Mouse (Mus musculus): Measurements from ENCODE around the gene Ccnb2.
"Not testable (repeated sequence)": the region's sequence is repeated elsewhere in the genome, so short reads cannot be mapped to it uniquely, and the experiment has no call there.

The Ccnb2 gene

DNA sequence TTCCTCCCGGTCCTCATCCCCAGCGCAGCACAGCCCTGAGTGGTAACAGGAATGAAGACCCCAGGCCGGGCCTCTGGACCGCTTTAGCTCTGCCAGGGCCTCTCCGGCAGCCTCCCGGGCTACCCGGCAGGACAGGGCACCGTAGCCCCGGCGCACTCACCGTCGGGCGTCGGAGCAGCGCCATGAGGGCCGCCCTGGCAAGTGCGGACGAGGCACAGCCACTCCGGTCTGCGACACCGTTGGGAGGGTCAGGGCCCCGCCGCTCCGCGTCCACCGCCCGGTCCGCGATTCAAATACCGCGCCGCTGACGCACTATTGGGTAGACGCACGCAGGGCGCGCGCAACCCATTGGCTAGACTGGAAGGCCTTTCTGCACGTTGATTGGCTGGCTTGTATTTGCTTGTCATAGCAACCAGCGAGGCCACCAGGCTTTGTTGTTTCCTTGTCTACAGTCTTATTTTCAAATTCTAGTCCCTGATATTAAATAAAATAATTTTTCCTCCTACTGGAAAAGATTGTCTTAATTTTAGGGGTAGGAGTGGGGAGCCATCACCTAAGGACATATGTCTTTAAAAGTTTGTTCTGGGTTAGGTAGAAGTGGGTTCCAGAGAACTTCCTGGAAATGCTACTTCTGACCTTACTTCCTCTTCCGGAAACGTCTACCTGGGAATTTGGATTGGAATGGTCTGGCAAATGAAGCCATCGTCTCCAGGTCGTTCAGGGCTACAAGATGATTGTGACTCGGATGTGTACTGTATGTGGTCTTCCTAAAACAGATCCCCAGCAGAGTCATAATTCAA is at the start of gene Ccnb2:
Ccnb2 (minus strand) TSS at position 291 of the 800 bp plus-strand sequence.
- DNase-seq (ENCODE audit: low spot score), result peak; percentile 93

DNA sequence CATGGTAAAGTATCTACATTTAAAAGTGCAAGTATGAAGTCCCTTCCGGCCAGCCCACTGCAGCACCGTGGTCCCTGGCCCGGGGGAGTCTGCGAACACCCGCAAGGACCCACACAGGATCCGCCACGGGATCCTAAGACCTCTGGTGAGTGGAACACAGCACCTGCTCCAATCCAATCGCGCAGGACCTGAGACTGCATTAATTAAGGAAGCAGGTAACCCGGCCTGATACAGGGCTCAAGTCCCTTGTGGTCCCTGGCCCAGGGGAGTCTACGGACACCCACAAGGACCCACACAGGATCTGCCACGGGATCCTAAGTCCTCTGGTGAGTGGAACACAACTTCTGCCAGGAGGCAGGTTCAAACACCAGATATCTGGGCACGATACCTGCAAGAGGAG is 41.7 kb upstream of the Ccnb2 start:
- DNase-seq (ENCODE audit: low spot score), result not testable (repeated sequence)

DNA sequence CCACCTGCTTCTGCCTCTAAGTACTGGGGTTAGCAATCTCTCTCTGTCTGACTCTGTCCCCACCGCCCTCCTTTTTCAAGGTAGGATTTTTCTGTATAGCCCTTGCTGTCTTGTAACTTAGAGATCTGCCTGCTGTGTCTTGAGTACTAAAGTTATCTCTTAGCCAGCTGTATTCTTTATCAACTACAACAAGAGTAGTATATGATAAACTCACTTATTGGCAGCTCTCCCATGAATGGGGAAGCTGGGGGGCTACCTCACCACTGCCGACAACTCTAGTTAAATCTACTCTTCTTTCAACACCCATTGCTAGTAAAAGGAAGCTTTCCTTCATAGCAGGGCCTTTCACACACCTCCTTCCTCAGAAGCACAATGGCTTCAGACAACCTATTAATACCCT is 31.0 kb upstream of the Ccnb2 start:
- DNase-seq (ENCODE audit: low spot score), result no peak

DNA sequence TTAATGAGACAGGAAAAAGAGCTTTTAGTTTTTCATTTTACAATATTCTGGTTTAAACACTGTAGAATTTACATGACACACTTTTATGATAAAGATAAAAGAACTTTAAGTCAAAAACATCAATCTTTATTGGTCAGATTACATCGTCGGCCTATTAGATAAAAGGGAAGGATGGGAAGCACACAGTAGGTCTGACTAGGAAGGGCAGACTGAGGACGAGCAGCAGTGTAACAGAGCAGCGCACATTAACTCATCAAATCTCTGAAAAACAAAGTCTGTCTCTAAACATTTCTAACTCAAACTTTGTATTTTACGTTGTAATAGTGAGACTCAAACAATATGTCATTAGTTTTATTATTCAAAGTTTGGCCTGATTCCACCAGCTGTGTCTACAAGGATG is 27.7 kb upstream of the Ccnb2 start:
- no peak for DNase-seq (ENCODE audit: low spot score)

DNA sequence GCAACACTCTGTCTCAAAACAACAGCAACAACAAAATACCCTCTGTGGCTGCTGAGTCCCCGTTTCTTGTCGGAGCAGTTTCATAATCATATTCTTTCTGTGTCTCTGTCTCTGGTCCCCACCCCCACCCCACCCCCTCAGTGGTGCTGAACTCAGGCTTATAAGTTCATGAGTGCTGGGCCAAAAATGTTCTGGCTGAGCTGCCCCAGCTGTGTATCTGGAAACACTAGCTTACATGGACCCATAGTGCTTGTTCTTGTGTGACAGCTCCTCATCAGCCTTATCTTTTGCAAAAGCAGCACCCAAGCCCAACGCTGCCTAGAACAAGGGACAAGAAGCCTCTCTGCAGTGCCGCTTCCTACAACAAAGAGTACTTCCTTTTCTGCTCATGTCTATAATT is 18.6 kb upstream of the Ccnb2 start:
- DNase-seq (ENCODE audit: low spot score), result no peak

DNA sequence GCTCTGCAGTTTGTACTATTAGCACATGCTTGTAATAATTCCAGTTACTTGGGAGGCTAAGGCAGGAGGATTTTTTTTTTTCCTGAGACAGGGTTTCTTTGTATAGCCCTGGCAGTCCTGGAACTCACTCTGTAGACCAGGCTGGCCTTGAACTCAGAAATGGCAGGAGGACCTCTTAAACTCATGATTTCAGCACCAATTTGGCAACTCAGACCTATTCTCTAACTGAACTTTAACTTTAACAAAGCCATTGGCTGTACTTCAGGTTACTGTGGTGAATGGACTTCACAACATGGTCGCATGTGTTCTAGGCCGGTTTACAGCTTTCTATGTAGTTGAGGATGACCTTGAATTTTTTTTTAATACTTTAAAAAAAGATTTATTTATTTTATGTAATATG is 1.3 kb upstream of the Ccnb2 start:
- no peak for DNase-seq (ENCODE audit: low spot score)

DNA sequence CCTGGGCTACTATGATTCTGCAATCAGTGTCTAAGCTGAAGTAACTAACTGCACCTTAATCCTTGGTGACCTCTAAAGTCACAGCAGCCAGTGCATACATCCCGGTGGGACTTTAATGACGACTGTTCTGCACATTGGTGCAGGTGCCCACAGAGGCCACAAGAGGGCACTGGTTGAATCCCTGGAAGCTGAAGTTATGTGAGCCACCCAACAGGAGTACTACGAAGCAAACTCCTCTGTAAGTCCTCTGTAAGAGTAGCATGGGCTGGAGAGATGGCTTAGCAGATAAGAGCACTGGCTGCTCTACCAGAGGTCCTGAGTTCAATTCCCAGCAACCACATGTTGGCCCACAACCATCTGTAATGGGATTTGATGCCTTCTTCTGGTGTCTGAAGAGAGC is 4.9 kb downstream of the Ccnb2 start:
- DNase-seq (ENCODE audit: low spot score), result peak; percentile 15

DNA sequence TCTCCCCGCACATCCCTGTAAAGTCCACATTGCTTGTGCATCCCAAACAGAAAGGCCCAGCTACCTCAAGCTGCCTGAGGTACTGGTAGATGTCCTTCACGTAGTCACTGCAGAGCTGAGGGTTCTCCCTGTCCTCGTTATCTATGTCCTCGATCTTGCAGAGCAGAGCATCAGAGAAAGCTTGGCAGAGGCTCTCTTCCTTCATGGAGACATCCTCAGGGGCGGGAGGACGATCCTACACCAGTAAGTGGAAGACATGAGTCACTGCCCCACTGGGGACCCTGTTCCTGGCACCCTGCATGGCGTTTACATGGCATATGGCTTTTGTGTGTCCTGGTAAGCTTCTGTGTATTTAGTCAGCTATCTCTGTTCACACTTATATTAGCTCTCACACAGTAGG is 8.3 kb downstream of the Ccnb2 start:
- DNase-seq (ENCODE audit: low spot score), result no peak

DNA sequence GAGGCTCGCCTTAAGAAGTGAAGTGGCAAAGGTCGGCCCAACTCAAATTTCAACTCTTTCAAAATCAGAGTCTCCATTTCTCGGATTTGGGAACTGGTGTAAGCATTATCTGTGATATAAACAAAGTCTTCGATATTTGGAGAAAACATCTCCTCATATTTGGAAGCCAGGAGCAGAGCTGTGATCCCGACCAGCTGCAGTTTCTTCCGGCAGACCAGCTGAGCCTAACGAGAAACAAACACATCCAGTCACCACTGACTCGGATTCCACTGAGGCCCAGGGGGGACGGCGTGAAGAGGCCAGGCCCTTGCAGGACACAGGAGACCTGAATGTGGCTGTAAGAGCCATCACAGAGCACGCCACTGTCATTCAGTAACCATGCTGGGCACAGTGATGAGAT is 10.7 kb downstream of the Ccnb2 start:
- no peak for DNase-seq (ENCODE audit: low spot score)

DNA sequence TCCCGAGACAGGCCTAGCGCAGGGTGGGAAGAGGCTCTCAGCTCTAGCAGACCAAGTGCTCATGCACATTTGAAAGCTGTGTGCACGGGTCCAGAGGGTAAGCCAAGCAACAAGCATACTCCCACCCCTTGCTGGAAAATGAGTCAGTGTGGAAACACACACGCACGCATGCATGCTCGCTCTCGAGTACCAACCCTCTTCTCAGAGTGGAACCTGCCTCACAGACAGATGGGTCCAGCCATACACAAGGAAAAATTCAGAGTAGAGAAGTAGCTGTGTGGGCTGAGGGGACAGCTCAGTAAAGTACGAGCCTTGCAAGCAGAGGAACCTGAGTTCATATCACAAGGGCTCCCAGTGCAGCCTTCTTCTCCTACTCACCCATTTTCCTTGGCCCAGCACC is 11.6 kb downstream of the Ccnb2 start:
- no peak for DNase-seq (ENCODE audit: low spot score)

DNA sequence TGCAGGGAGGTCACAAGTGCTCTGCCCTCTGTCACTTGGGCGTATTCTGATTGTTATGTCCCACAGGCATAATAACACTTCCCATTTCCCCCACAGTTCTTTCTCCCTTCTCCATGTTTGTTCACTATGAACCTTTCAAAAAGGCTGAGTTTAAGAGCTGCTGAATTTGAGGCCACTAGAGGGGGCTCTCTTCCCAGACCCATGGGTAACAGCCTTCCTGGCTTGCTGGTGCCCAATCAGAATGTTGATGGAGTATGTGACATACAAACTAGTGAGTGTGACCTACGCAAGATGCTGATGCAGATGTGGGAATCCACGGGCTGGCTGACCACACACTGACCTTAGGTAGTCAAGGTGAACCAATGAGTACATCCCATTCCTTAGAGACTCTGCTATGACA is 12.6 kb downstream of the Ccnb2 start:
- peak; percentile 59 for DNase-seq (ENCODE audit: low spot score)

DNA sequence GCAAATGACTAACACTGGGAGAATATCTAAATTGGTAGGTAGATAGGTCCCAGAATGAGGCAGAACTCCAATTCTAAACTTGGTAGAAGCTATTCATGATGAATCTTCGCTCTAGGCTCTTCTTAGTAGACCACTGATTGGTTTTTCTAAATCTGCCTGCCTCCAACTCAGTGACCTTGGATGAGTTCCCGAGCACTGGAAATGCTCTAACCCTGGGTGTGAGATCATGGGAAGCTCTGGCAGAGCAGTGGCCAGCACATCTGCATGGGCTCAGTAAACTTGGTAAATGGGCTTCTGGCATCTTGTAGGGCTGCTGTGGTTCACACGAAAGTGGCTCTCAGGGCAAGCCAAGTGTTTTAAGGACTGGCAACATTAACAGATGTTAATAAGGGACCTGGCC is 14.8 kb downstream of the Ccnb2 start:
- DNase-seq (ENCODE audit: low spot score), result no peak

DNA sequence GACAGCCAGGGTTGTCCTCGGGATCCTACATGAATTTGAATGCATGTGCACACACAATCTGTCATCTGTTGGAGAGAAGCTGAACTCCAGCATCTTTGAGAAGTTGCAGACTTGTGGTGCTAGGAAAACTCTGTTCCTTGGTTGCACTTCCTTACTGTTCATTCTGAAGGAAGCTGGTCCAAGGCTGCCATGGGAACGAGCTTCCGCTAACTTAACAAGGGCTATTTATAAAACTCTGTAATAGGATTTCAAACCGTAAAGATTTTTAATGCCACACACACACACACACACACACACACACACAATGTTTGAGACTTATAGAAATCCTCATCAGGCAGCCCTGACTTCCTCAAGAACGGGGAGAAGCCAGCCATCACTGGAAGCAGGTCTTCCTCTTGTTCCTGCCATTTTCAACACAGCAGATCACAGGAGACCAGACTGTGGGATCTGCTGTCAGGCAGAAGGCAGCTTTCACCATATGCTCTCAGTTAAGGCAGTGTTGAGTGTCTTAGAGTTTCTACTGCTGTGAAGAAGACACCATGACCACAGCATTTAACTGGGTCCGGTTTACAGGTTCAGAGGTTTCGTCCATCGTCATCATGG is 19.3 kb downstream of the Ccnb2 start:
- DNase-seq (ENCODE audit: low spot score), result no peak

DNA sequence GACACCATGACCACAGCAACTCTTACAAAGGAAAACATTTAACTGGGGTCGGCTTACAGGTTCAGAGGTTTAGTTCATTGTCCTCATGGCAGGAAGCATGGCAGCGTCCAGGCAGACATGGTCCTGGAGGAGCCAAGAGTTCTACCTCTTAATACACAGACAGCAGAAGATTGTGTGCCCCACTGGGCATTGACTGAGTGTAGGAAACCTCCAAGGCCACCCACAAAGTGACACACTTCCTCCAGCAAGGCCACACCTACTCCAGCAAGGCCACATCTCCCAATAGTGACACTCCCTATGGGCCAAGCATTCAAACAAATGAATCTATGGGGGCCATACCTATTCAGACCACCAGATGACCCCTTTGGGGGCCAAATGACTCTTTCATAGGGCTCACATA is 25.3 kb downstream of the Ccnb2 start:
- no peak for DNase-seq (ENCODE audit: low spot score)

DNA sequence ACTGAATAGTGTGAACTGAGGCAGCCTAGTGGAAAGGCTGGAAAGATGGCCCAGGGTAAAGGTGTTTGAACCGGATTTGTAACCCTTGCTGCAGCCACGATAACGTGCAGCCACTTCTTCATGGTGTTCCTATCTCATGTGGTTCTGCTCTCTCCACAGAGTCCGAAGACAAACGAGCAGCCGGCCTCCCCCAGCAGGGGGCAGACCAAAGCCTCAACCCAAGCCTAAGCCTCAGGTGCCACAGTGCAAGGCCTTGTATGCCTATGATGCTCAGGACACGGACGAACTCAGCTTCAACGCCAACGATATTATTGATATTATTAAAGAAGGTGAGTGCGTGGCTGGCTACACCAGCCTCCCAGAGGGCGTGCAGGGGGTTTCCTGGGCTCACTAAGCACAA is 25.7 kb downstream of the Ccnb2 start:
- DNase-seq (ENCODE audit: low spot score), result peak; percentile 26

DNA sequence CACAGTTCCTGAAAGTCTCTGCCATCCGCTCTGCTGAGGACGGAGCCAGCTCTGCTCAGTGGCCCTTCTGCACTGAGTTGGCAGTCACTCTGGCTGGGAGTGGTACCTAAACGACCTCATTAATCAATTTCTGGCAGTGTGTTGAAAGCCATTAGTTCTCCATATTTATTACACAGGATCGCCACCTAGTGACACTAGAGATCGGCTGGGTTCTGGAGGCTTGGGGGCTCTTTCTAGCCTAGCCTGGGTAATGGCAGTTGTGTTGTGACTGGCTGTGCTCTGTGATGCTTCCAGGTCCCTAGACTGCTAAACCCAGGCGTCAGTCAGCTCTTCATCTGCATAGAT is 28.8 kb downstream of the Ccnb2 start:
- peak; percentile 79 for DNase-seq (ENCODE audit: low spot score)

DNA sequence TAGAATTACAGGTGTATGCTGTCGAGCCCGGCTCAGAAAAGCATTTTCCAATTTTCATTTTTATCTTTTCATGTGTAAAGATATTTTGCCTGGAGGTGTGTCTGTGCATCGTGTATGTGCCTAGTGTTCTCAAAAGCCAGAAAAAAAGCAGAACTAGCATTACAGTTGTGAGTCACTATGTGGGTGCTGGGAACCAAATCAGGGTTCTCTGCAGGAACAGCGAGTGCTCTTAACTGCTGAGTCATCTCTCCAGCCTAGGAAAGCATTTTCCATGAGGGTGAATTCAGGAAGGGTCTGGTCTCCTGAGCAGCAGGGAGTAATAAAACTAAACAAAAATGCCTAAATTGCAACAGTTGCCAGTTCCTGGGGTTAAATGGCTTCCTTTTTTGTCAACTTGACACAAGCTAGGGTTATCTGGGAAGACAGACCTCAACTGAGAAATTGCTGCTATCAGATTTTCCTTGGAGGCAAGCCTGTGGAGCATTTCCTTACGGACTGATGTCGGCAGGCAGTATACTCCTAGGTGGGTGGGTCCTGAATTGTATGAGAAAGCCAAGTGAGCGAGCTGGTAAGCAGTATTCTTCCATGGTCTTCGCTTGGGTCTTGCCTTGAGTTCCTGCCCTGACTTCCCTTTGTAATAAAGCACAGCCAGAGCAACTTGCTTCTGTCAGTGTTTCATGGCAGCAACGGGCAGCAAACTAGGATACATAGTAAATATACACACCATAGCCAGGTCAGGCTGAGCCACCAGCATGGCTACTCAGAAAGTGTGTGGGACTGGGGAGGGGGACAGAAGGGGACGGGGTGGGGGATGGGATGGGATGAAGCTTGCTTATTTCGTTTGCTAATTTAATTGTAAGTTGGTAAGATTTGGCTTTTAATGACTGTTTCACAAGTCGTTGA is 29.4 kb downstream of the Ccnb2 start:
- no peak for DNase-seq (ENCODE audit: low spot score)

DNA sequence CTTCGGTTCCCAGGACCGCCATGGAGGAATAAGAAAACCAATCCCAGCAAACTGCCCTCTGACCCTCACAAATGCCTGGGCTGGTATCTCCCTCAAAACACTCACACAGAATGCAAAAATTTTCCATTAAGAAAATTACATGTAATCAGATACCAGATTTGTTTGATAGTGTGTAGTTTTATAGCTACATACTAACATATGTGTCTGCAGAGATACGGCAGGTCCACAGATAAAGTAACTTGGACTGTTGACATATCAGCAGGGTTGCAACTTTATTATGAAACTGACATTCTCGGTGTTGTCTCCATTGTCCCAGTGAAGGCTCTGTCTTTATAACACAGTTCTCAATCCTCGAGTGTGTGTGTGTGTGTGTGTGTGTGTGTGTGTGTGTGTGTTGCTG is 30.3 kb downstream of the Ccnb2 start:
- DNase-seq (ENCODE audit: low spot score), result no peak

DNA sequence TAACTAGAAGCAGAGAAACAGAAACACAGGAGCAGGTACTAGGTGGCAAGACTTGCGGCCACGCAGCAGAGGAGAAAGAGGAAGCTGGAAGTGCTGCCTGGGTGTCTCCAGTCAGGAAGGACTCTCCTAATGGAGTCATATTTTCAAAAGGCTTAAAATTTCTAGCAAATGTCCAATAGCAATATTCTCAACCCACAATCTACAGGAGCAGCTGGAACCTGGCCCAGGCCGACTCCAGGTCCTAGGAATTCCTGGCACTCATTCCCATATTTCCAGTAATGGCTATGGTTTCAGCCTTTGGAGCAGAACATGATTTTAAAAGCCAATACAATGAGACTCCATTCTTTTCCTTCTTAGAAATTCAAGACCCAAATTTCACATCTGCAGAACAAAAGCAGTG is 31.8 kb downstream of the Ccnb2 start:
- DNase-seq (ENCODE audit: low spot score), result no peak

DNA sequence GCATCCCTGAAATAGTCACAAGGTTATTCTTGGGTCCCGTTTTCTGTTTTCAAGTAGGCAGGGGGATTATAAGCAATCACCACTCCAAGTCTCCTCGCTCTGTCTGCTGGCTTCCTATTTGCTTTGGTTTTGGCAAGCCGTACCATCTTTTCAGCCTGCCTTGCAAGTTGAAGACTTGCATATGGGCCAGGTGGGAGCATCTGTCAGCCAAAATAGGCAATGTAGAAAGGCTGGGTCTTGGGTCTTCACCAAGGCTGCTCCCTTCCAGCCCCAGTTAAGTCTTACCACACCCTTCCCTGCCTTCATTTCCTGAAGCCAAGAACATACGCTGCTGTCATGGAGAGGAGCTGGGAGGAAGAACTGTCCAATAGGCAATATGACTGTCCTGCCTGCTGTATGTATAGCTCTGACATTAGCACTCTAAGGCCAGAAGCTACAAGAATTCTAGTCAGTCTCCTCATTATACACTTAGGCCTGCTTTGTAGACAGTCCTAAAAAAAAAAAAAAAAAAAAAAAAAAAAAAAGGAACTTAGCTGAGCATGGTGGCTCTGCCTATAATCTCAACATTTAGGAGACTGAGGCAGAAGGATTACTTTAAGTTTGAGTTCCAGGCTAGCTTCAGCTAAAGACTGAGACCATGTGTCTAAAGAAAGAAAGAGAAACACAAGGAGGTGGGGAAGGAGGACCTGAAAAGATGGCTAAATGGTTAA is 33.8 kb downstream of the Ccnb2 start:
- no peak for DNase-seq (ENCODE audit: low spot score)

DNA sequence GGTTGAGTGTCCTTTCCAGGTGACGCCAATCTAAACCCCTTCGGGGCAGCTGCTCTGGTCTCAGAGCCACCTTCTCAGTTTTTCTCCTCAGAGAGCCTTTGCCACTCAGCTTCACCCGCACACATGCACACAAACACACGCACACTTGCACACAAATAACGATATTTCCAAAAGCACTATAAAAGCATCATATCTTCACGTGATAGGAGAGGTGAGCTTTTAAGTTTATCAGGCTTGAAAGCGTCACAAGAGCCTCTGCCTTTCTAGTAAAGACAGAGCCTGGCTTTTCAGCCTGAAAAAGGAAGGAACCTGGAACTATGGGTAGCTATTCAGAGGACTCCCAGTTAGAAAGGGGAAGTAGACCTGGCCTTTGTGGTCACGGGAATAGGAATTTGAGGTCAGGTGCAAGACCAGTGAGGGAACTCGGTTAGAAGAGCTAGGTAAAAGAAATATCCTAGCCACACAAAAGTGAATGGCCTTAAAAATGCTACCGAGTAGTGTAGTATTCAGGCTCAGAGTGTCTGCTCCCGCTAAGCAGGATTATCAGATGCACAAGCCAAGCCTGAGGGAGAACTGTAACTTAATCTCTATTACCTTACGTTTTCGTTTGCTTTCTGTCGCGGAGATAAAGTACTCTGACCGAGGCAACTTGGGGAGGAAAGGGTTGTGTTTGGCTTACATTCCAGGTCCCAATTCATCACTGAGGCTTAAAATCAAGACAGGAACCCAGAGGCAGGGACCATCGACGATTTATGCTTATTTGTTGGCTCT is 36.2 kb downstream of the Ccnb2 start:
- no peak for DNase-seq (ENCODE audit: low spot score)

DNA sequence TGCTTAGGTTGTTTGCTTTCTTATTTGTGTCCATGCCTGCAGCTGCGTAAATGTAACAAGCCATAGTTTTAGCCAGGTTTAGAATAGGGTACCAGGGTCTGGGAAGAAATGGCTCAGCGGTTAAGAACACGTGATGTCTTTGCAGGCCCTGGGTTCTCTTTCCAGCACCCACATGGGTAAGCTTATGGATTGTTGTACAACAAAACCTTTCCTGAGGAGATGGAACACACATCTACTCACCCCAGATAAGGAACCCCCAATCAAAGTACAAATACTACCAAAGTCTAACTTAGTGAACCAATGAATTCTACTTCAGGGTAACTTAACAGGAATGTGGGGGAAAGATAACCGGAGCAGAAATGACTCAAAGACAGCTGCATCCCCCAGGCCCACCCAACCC is 36.9 kb downstream of the Ccnb2 start:
- no peak for DNase-seq (ENCODE audit: low spot score)
